Comparison of ENCODE assay signal across 9 mouse cellular contexts in the genomic region with DNA sequence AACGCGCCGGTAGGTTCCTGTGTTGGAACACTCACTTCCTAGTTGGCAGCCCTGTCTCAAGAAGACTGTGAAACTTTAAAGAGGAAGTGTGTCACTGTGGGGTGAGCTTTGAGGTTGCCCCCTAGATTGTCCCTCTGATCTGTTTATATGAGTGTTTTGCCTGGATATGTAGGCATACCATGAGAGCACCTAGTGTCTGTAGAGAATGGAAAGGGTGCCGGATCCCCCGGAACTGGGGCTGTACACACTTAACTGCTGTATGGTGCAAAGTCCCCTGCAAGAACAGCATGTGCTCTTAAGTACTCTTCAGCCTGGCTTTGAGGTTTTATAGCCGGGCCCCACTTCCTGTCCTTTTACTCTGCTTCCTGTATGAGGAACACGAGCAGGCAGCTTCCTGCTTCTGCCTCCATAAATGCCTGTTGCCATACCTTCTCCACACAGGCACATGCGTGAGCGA.
DNase-seq lines count a peak whose midpoint lies in the region; ATAC-seq and TF ChIP-seq lines count a peak whose summit lies in the region.
"Had no signal": no experiment of that assay in that cellular context is flagged by ENCODE, and none has a peak within 500 bp of the region (broad histone marks: within the 10 kb centered on the region; RNA-seq: fewer than 3 reads in every experiment).

No protein-coding gene starts in this region.

- peaks cover 16% of the 10 kb centered on the region; the same call in 1 of the 2 replicates for H3K4me1 ChIP-seq in brown adipose tissue, adult 24 weeks (ENCODE audit: control insufficient read depth, insufficient read depth, insufficient read length, low read length)
- H3K4me1 ChIP-seq in kidney, postnatal 0 days (replicated peaks; ENCODE audit: insufficient read depth, low read length), result peaks cover 20% of the 10 kb centered on the region
- H3K4me1 ChIP-seq in hindbrain, embryonic 12.5 days, result 0 out of 2 replicates have a peak, but pooled peaks cover 2% of the 10 kb centered on the region

- WGBS in kidney, postnatal 0 days, result 65% methylated on average over 9 of the region's 9 CpGs
- 95% methylated on average over 9 of the region's 9 CpGs for WGBS in hindbrain, embryonic 12.5 days

- H3K4me3 ChIP-seq in brown adipose tissue, adult 24 weeks (ENCODE audit: insufficient read depth, low read depth, low read length), result no peak overlapping the region
- no peak overlapping the region for H3K4me3 ChIP-seq in kidney, postnatal 0 days (replicated peaks; ENCODE audit: low read depth, low read length)
- no peak overlapping the region for H3K4me3 ChIP-seq in hindbrain, embryonic 12.5 days
- H3K4me3 ChIP-seq: hindbrain, embryonic 15.5 days had no signal

- DNase-seq in A20 (ENCODE audit: low read depth, low spot score), result peak; percentile 92
- DNase-seq in kidney, postnatal 0 days (ENCODE audit: low spot score), result no peak
- DNase-seq in yolk sac, embryonic 10.5 days (ENCODE audit: low spot score), result peak; percentile 52
- no peak for DNase-seq in embryo, embryonic 9.5 days (ENCODE audit: extremely low spot score)
- no peak for DNase-seq in ovary, postnatal 10 days (ENCODE audit: low spot score)

- no peaks in the 10 kb centered on the region for H3K36me3 ChIP-seq in kidney, postnatal 0 days (ENCODE audit: insufficient read depth, low read length)
- no peaks in the 10 kb centered on the region for H3K36me3 ChIP-seq in hindbrain, embryonic 12.5 days
- H3K36me3 ChIP-seq: hindbrain, embryonic 15.5 days had no signal

- peak overlapping the region; percentile 77 for H3K27ac ChIP-seq in brown adipose tissue, adult 24 weeks (replicated peaks; ENCODE audit: low read depth, low read length)
- peak overlapping the region; percentile 91 for H3K27ac ChIP-seq in kidney, postnatal 0 days
- no peak overlapping the region for H3K27ac ChIP-seq in hindbrain, embryonic 12.5 days
- H3K27ac ChIP-seq: hindbrain, embryonic 15.5 days had no signal

- H3K9me3 ChIP-seq in kidney, postnatal 0 days (replicated peaks; ENCODE audit: low read length), result no peaks in the 10 kb centered on the region
- no peaks in the 10 kb centered on the region for H3K9me3 ChIP-seq in hindbrain, embryonic 12.5 days (replicated peaks)
- H3K9me3 ChIP-seq: hindbrain, embryonic 15.5 days had no signal

- no peak; the same call in 1 of the 2 replicates for ATAC-seq in kidney, postnatal 0 days (replicated peaks; ENCODE audit: low FRiP score, low read depth)
- ATAC-seq in megakaryocyte-erythroid progenitor cell, adult 5-6 weeks (replicated peaks; ENCODE audit: low FRiP score, low TSS enrichment, poor library complexity, severe bottlenecking), result peak; percentile 43; the same call in 1 of the 2 replicates
- no peak for ATAC-seq in hindbrain, embryonic 12.5 days (ENCODE audit: low FRiP score)

- H3K9ac ChIP-seq in kidney, postnatal 0 days (ENCODE audit: low read depth, low read length), result no peak overlapping the region
- H3K9ac ChIP-seq in hindbrain, embryonic 12.5 days, result no peak overlapping the region
- H3K9ac ChIP-seq: hindbrain, embryonic 15.5 days had no signal

- H3K27me3 ChIP-seq in kidney, postnatal 0 days (ENCODE audit: insufficient read depth, low read length), result no peaks in the 10 kb centered on the region
- no peaks in the 10 kb centered on the region; the same call in 1 of the 2 replicates for H3K27me3 ChIP-seq in hindbrain, embryonic 12.5 days
- H3K27me3 ChIP-seq: hindbrain, embryonic 15.5 days had no signal

- no peak overlapping the region for H3K4me2 ChIP-seq in kidney, postnatal 0 days (ENCODE audit: low read length)
- H3K4me2 ChIP-seq in hindbrain, embryonic 12.5 days (replicated peaks), result no peak overlapping the region
- H3K4me2 ChIP-seq: hindbrain, embryonic 15.5 days had no signal

- no peak for TF ChIP-seq CTCF in kidney, postnatal 0 days (IDR thresholded peaks at IDR 0.05; ENCODE audit: low read depth)

Comparison
In these comparisons a context has a peak if more than half of its experiments do, and no peak if none do; other contexts are left out.
1. DNase-seq: peak in A20 (single experiment) and yolk sac, embryonic 10.5 days (single experiment); none in kidney, postnatal 0 days (single experiment), embryo, embryonic 9.5 days (single experiment) and ovary, postnatal 10 days (single experiment).